Mouse (Mus musculus) brain, adult 2 months (tissue): ENCODE results near the gene Rasal2.

Experiments
- DNase-seq: peaks from one replicate; pipeline ENCODE4 v3.0.0; 2011; ENCODE audit warnings: low read depth, low spot score

Gene Rasal2

GRCm38 (mm10) chr1:157143326-157143932 is 269.0 kb downstream of the Rasal2 start:
- no peak for DNase-seq

- no peak for DNase-seq
These were observed 271.4 kb downstream of the Rasal2 start for GRCm38 (mm10) chr1:157141014-157141413.

DNA sequence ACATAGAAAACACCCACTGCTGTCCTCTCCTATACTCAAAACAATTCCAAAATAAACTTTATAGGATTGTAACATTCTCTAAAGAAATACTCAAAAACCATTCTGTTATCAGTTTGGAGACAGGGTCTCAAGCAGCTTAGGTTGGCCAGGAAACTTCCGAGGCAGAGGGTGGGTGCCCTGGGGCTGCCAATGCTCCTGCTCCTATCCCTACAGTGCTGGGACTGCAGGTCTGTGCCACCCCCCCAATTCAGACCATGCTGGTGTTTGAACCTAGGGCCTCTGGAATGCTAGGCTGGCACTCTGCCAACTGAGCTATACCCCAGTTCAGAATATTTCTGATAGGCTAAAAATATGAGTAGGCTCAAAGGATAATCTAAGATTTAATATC is 274.5 kb downstream of the Rasal2 start:
- DNase-seq = no peak

DNA sequence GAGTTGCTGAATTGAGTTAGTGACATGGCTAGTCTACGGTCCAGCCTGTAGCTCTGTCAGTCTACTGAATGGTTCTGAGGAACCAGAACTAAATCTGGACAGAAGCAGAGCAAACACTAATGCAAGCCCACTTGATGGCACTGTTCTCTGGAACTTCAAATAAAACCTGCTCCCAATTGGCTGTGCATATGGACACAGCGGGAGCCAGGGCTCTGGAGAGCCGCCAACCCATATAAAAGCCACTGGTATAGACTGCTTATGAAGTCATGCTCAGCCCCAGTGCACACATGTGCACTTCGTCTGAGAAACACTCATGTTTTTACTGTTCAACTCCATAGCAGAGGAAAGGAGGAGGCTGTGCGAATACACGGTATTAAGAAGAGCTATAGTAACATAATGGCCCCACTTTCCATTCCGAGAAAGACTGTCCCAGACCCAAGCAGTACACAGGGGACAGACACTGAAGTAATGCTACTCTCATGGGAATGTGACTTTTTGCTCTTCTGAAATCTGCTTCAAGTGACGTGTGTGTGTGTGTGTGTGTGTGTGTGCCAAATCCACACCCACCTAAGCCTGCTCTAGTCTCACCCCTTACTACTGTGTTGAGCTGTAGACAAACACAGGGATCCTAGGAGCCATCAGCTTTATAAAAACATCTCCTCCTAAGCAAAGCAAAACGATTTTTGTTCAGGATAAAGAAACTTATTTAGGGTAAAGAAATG is 275.1 kb downstream of the Rasal2 start:
- peak; percentile 70 for DNase-seq

DNA sequence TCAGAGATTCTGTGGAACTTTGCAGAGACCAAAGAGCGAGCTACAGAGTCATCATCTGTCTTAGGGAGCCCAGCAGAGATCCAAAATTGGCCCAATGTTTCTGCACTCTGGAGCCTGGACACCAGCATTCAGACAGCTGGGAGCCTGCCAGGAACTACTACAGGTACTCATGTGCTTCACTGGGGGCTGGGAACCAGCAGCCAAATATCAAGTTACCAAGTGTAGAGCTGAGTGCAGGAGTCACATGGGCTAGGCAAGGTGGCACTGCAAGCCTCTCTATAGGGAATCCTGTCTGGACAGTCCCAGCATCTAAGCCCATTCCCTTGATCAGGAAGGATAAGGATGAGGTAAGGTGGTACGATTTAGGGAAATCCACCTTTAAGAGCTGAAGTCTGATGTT is 284.2 kb downstream of the Rasal2 start:
- DNase-seq = no peak

- no peak for DNase-seq
These were observed 288.6 kb downstream of the Rasal2 start for GRCm38 (mm10) chr1:157123836-157124235.

- no peak for DNase-seq
These were observed 293.2 kb downstream of the Rasal2 start for GRCm38 (mm10) chr1:157119168-157119567.

DNA sequence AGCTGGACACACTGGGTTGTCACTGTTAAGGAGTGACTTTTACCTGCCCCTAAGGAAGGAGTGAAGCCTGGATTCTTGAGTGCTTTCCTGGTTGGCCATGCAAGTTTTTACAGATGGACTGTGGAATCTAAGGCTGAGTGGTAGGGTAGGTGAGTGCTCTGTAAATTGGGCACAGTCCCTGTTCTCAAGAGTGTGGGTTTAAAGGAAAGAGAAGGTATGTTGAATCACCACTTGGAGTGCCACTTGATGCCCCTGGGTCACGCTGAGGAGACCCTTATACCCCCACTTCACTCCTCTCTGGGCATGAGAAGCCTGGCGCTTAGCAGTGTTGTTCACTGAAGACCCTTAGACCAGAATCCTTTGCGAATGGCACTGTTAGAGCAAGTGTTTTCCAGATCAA is 295.0 kb downstream of the Rasal2 start:
- no peak for DNase-seq

- peak; percentile 76 for DNase-seq
These were observed 297.9 kb downstream of the Rasal2 start for GRCm38 (mm10) chr1:157114492-157114891.

- no peak for DNase-seq
These were observed 302.0 kb downstream of the Rasal2 start for GRCm38 (mm10) chr1:157110287-157110835.

DNA sequence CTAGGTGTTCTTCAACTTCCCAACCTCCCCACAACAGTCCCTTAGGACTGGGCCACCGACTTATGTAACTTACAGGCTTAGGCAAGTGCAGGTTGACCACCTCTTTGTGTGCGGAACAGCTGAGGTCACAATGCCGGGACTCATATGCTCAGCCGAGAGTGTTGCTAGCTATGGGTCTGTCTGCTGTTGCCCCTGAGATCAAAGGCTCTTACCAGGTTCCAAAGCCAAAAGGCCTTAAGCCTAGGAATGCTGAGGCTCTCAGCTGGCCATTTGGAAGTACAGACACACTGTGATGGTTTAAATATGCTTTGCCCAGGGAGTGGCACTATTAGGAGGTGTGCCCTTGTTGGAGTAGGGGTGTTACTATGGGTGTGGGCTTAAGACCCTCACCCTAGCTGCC is 303.8 kb downstream of the Rasal2 start, which contains the start of gene Tex35:
Tex35 (minus strand) TSS at position 101 of the 400 bp plus-strand sequence.
- DNase-seq = no peak

GRCm38 (mm10) chr1:157101122-157101865 is 311.1 kb downstream of the Rasal2 start:
- DNase-seq = peak; percentile 62

- no peak for DNase-seq
These were observed 316.9 kb downstream of the Rasal2 start for GRCm38 (mm10) chr1:157095534-157095933.

- DNase-seq = no peak
These were observed 319.8 kb downstream of the Rasal2 start for GRCm38 (mm10) chr1:157092622-157093021.

- no peak for DNase-seq
These were observed 320.3 kb downstream of the Rasal2 start for GRCm38 (mm10) chr1:157092140-157092539.

DNA sequence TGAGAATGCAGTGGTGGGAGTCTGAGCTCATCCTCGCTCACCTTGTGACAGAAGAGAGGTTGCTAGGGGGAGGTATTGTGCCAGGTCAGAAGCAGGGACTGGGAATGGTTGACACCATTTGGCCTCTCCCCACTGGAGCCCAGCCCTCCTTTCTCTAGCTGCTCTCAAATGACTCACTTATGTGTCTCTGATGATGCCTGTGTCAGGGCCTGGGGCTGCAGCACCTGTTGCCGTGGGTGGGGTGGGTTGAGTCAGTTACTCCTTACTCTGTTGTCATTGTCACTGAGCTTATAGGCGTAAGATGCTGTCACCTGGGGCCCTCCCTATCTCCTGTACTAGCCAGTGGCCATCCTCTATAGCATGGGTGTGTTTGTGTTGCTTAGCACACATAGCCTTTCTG is 321.6 kb downstream of the Rasal2 start:
- no peak for DNase-seq

DNA sequence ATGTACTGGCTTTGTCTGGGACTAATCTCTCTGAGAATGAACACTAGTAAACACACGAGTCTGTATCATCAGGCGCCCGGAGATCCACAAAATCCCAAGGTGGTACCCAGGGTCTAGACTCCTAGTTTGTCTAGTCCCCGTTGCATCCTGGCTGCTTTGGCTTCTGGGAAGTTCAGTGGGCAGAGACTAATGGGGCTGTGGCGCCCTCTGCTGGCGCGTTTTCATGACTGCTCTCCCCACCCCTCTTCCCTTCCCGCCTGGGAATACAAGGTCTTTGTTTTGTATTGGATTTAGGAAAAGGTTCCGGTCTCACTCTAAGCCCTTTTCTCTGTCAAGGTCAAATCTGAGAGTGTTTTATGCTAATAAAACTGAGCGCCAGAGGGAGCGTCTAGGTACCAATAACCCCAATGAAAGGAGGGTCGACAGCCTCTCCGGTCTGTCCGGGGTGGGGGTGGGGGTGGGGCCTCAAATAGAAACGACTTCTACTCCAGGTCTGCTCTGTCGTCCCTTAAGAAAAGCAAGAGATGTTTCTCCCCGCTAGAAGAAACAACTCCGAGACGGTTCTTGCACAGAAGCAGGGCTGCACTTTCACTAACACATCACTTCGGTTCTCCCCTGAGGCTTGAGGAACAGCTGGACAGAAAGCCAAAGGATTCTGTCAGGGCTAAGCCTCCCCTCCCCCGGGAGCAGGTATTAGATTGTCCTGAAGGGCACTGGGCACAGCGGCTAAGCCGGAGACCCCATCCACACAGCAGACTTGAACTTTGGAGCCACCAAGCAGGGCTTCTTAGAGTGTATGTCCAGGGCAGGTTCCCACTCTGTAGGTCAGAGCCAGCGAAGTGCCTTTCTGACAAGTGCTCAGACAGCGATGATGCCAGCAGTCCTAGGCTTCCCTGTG is 326.0 kb downstream of the Rasal2 start:
- peak; percentile 77 for DNase-seq
